Mouse (Mus musculus) urinary bladder, postnatal 25 days (tissue): ENCODE results near the gene Sod3.

Experiments
- DNase-seq: peaks from one replicate; pipeline ENCODE4 v3.0.0; 2022; ENCODE audit warnings: low spot score

The Sod3 gene

GRCm38 (mm10) chr5:52375847-52376246 is 12.3 kb downstream of the Sod3 start:
- no peak for DNase-seq

GRCm38 (mm10) chr5:52382837-52383236 is 19.2 kb downstream of the Sod3 start:
- no peak for DNase-seq

- DNase-seq: no peak
Measured at GRCm38 (mm10) chr5:52383748-52384147, 20.2 kb downstream of the Sod3 start.

GRCm38 (mm10) chr5:52386016-52386415 is 22.4 kb downstream of the Sod3 start:
- DNase-seq: no peak

GRCm38 (mm10) chr5:52388092-52388749 is 24.6 kb downstream of the Sod3 start:
- no peak for DNase-seq

- no peak for DNase-seq
Measured at GRCm38 (mm10) chr5:52390381-52390780, 26.8 kb downstream of the Sod3 start.

- DNase-seq: no peak
Measured at GRCm38 (mm10) chr5:52391471-52391870, 27.9 kb downstream of the Sod3 start.

GRCm38 (mm10) chr5:52393756-52394155 is 30.2 kb downstream of the Sod3 start:
- DNase-seq: no peak

GRCm38 (mm10) chr5:52404373-52404772 is 40.8 kb downstream of the Sod3 start:
- DNase-seq: no peak

GRCm38 (mm10) chr5:52408668-52409315 is 45.2 kb downstream of the Sod3 start:
- no peak for DNase-seq

GRCm38 (mm10) chr5:52410197-52410596 is 46.6 kb downstream of the Sod3 start:
- DNase-seq: no peak

GRCm38 (mm10) chr5:52411567-52411966 is 48.0 kb downstream of the Sod3 start:
- DNase-seq: no peak

- DNase-seq: no peak
Measured at GRCm38 (mm10) chr5:52415193-52415592, 51.6 kb downstream of the Sod3 start.

GRCm38 (mm10) chr5:52415917-52416316 is 52.3 kb downstream of the Sod3 start:
- no peak for DNase-seq

- DNase-seq: no peak
Measured at GRCm38 (mm10) chr5:52416485-52416884, 52.9 kb downstream of the Sod3 start.
